Mouse (Mus musculus) right cerebral cortex, postnatal 14 days (tissue): ENCODE measurements around the gene Zfp574.

Experiments
- DNase-seq: peaks from one replicate; pipeline ENCODE4 v3.0.0; 2022

Zfp574 gene

DNA sequence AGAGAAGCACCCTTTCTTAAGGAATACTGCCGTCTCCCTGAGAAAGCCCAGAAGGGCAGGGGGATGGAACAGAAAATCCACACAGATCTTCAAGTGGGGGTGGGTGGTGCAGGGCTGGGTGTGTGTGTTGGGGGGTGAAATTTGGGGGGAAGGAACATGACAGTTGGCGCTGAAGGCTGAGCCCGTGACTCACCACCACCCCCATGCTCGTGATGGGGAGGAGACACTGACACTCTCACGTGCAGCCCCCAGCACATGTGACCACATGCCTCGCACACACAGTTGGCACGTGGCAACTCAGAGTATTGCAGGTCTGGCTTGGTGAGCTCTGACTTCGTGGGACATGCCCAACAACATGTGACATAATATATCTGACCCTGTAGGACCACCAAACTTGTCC, 1.6 kb downstream of the Zfp574 start:
- peak; percentile 71 for DNase-seq

GRCm38 (mm10) chr7:25076296-25076662, 3.9 kb downstream of the Zfp574 start:
- no peak for DNase-seq

DNA sequence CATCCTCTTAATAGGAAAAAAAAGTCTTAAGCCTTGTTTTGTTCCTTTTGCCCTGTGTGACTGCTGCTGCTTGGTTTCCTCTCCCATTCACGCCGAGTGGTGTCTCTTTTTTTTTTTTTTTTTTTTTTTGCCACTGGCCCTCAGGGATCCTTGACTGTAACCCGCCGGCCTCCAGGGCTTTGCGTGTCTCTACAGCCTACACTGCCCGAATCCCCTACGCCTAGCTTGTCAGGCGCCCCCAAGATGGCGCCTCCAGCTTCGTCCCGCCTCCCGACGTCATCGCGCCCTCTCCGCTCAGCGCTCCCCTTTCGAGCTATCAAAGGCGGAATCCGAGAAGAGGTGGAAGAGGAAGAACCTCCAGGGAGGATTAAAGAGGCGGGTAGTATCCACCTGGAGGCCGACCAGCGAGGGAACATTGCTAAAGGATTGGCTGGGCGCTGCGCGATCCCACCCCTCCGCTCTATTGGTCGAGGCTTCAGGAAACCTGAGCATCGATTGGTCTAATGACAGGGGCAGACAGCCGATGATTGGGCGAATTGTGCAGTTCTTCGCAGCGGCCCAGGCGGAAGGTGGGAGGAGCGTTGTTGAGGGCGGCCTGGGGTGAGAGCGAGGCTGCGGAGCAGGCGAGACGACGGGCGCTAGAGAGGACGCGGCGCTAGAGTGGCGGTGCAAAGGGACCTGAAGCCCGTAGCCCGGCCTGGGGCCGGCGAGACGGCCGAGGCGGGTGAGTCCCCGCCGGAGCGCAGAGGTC, 4.5 kb downstream of the Zfp574 start:
- peak; percentile 95 for DNase-seq

DNA sequence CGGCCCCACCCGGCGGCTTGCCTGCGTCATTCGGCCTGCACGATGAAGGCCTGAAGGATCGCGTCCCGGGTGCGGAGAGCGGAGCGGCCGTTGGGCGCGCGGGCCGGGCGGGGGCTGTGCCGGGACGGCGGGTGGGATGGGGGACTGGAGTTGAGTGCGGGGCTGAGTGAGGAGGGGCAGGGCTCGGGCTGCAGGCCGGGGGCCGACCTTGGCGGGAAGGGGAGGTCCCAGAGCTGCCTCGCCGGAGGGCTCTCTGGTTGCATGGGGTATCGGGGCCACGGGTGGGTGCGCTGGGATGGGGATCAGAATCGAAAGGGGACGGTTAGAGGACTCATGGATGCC, 5.0 kb downstream of the Zfp574 start:
- DNase-seq = no peak

DNA sequence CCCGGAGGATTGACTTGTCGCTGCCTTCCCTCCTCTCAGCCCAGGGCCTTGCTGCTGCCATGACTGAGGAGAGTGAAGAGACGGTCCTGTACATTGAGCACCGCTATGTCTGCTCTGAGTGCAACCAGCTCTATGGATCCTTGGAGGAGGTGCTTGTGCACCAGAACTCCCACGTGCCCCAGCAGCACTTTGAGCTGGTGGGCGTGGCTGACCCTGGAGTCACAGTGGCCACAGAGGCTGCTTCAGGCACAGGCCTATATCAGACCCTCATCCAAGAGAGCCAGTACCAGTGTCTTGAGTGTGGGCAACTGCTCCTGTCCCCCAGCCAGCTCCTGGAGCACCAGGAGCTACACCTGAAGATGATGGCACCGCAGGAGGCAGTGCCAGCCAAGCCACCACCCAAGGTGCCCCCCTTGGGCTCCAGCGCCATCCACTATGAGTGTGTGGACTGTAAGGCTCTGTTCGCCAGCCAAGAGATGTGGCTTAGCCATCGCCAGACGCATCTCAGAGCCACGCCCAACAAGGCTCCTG, 7.2 kb downstream of the Zfp574 start:
- no peak for DNase-seq

- no peak for DNase-seq
Measured at GRCm38 (mm10) chr7:25080431-25080830, 8.1 kb downstream of the Zfp574 start.

DNA sequence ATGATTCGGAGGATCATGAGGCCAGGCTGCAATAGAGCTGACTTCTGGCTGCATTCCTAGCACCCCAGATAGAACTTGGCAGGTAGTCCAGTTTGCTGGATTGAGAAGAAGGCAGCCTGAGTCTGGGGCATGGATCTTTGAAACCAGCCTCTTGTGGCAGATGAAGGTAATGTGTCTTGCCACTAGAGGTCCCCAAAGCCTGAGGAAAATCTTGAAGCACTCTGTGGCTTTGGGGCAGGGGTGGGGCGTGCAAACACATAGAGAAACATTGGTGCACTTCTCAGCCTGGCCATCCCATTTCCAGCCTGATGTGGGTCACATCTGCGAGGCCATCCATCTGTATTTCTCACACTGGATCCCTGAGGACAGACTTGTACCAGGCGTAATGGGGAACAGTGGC, 10.1 kb downstream of the Zfp574 start:
- DNase-seq = peak; percentile 54

DNA sequence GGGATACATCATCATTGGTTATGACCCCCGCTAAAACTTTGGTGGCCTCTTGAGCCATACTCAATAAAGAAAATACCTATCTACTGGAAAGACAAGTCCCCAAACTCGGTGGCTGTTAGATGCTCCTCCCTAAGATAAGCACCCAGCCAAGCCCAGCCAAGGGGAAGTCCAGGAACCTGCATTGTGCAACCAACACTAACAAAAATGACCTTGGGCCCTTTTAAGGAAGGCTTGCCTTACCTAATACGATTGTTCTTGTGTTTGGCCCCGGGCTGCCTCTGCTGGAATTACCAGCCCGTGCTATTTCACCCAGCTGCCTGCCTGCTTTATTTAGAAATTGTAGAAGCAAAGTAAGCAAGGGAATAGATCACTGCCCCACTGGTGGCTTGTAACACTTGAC, 12.3 kb downstream of the Zfp574 start:
- no peak for DNase-seq

- DNase-seq = no peak
Measured at GRCm38 (mm10) chr7:25086656-25087055, 14.3 kb downstream of the Zfp574 start.

- DNase-seq = no peak
Measured at GRCm38 (mm10) chr7:25087256-25087912, 15.0 kb downstream of the Zfp574 start.

DNA sequence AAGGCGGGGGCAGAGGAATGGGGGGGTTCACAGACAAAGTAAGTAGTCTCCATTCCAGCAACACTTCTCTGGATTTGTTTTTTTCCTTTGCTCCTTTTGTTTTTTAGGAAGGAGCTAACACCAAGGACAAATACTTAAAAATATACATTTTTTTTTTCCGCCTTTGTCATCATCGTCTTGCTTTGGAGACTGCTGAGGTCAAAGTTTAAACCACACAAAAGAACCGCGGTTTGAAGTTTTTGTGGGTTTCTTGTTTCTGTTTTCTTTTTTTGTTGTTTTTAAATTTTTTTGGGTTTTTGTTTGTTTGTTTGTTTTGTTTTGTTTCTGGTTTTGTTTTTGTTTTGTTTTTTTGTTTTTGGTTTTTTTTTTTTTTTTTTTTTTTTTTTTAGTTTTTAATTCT, 15.6 kb downstream of the Zfp574 start:
- DNase-seq = no peak

GRCm38 (mm10) chr7:25088531-25088930, 16.2 kb downstream of the Zfp574 start:
- no peak for DNase-seq

- DNase-seq = no peak
Measured at GRCm38 (mm10) chr7:25088968-25089367, 16.6 kb downstream of the Zfp574 start.

GRCm38 (mm10) chr7:25089875-25090274, 17.5 kb downstream of the Zfp574 start:
- no peak for DNase-seq

DNA sequence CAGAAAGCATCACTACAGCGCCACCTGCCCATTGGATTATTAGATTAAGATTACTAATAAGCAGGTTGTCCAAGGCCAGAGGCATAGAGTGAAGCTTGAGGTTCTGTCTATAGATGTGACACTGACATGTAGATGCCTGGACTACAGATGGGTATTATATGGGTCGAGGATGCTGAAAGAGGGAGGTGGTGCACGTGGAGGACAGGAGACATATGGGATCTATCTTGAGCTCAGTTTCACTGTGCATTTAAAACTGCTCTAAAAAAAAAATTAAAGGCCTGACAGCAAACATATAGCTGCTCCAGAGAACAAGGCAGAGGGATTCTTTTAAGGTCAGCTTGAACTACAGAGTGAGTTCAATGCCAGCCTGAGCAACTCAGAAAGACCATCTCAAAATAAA, 25.8 kb downstream of the Zfp574 start:
- DNase-seq = no peak

- DNase-seq = no peak
Measured at GRCm38 (mm10) chr7:25099581-25099980, 27.2 kb downstream of the Zfp574 start.

GRCm38 (mm10) chr7:25105411-25106160, 33.2 kb downstream of the Zfp574 start:
- DNase-seq = peak; percentile 85

GRCm38 (mm10) chr7:25106790-25107502, 34.6 kb downstream of the Zfp574 start:
- DNase-seq = no peak

DNA sequence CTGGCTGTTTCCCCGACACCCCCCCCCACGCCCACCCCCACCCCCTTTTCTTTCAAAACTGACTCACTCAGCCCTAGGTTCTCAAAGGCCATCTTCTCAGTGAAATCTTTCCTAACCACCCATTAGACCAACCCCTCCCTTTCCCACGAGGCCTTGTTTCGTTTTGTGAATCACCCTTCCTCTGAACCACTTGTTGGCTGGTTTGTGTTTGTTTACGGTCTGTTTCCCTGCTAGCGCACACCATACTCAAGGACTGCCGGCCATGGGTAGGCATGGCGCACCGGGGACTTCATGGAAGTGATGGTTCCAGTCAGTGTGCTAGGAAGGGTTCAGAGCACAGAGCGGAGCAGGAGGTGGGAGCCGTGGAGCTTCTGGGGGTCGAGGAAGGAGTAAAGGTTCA, 37.0 kb downstream of the Zfp574 start:
- no peak for DNase-seq

GRCm38 (mm10) chr7:25110336-25110735, 38.0 kb downstream of the Zfp574 start:
- DNase-seq = no peak

- no peak for DNase-seq
Measured at GRCm38 (mm10) chr7:25112178-25112955, 40.0 kb downstream of the Zfp574 start.

GRCm38 (mm10) chr7:25112956-25113603, 40.7 kb downstream of the Zfp574 start:
- DNase-seq = no peak
